Mouse (Mus musculus): Measurements from ENCODE around the gene Sptbn1. TPM values are rescaled to one million over a fixed set of nuclear protein-coding genes. Genes with fewer than 3 reads are reported as not detected.

Sptbn1 gene
- total and polyA plus RNA-seq, 2 experiments from 2014 or later: 121 to 271 TPM

DNA sequence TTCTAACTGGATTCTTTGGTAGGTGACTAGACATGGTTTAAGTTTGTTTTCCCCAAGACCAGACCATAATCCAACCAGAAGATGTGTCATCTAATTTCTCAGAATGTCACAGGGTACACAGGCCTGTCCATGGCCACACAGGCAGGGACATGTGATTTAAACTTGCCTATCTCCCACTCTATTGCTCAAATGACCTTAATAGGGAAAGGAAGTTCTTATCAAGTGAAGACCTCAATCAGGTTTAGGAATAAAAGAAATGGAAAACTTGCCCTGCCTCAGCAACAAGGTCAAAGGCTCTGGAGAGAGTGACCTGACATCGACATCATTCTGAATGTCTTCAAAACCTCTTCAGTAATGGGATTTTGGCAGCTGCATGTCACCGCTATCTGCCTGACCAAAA lies 41.2 kb downstream of the Sptbn1 start:
- Histone ChIP-seq H3K27ac (ENCODE audit: low read depth) (peak overlapping the region; percentile 44), H3K4me1 (ENCODE audit: control insufficient read depth, insufficient read depth) (peaks cover 55% of the 10 kb centered on the region), H3K4me2 (ENCODE audit: low read depth, low read length) (no peak overlapping the region), H3K4me3 (ENCODE audit: low read depth, low read length) (no peak overlapping the region), H3K9me3 (replicated peaks; ENCODE audit: control insufficient read depth, low read length) (no peaks in the 10 kb centered on the region), H3K27me3 (ENCODE audit: control insufficient read depth, insufficient read depth, low read length) (no peaks in the 10 kb centered on the region), H3K9ac (replicated peaks; ENCODE audit: low read depth, low read length) (no peak overlapping the region), H3K36me3 (replicated peaks; ENCODE audit: control insufficient read depth, insufficient read depth, low read length) (no peaks in the 10 kb centered on the region)
- TF ChIP-seq EP300 (IDR thresholded peaks at IDR 0.05; ENCODE audit: low read depth) (no peak), CTCF (IDR thresholded peaks at IDR 0.05; ENCODE audit: low read depth) (no peak)
- ATAC-seq (ENCODE audit: insufficient read depth, low read depth): no peak
- 37% methylated on average over 2 of the region's 2 CpGs for WGBS
- no peak for DNase-seq (ENCODE audit: low spot score)

DNA sequence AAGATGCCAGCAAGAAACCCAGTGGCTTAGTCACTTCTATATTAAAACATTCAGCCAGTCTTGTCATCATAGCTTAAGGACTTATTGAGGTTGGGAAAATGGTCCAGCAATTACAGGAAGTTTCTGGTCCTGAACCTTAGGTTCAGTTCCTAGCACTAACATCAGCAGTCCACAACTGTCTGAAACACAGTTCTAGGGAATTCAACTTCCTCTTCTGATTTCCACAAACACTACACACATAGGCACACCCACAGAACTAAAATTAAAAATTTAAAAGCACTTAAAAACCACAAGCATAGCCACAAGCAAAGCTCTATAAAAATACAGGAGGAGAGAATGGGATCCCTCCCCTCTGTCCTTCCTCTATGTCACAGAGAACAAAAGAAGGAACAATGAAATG lies 43.4 kb downstream of the Sptbn1 start:
- no peak for DNase-seq (ENCODE audit: low spot score)
- Histone ChIP-seq H3K4me2 (ENCODE audit: low read depth, low read length) (no peak overlapping the region), H3K4me3 (ENCODE audit: low read depth, low read length) (no peak overlapping the region), H3K9ac (replicated peaks; ENCODE audit: low read depth, low read length) (no peak overlapping the region), H3K4me1 (ENCODE audit: control insufficient read depth, insufficient read depth) (peaks cover 45% of the 10 kb centered on the region), H3K27ac (ENCODE audit: low read depth) (no peak overlapping the region), H3K36me3 (replicated peaks; ENCODE audit: control insufficient read depth, insufficient read depth, low read length) (peaks cover 7% of the 10 kb centered on the region), H3K27me3 (ENCODE audit: control insufficient read depth, insufficient read depth, low read length) (no peaks in the 10 kb centered on the region), H3K9me3 (replicated peaks; ENCODE audit: control insufficient read depth, low read length) (no peaks in the 10 kb centered on the region)
- no peak for ATAC-seq (ENCODE audit: insufficient read depth, low read depth)
- TF ChIP-seq EP300 (IDR thresholded peaks at IDR 0.05; ENCODE audit: low read depth) (no peak), CTCF (IDR thresholded peaks at IDR 0.05; ENCODE audit: low read depth) (no peak)

DNA sequence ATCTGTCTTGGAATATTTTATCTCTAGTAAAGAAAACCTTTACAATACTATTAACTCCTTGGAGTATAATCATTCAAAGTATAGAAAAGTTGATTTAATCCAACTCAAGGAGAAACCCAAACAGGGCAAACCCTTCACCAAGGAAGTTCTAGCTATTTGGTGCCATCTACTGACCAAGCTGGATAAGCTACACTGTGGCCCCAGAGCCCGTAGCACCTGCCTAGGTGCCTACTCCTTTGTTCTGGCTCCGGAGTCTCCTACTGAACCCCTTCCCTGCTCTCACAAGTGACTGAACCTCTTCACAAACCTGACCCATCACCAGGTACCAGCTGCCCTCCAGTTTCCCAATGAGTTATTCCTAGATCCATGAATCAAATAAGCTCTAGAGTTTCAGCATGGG lies 45.3 kb downstream of the Sptbn1 start:
- Histone ChIP-seq H3K9ac (replicated peaks; ENCODE audit: low read depth, low read length) (no peak overlapping the region), H3K9me3 (replicated peaks; ENCODE audit: control insufficient read depth, low read length) (no peaks in the 10 kb centered on the region), H3K27me3 (ENCODE audit: control insufficient read depth, insufficient read depth, low read length) (no peaks in the 10 kb centered on the region), H3K36me3 (replicated peaks; ENCODE audit: control insufficient read depth, insufficient read depth, low read length) (peaks cover 24% of the 10 kb centered on the region), H3K4me3 (ENCODE audit: low read depth, low read length) (no peak overlapping the region), H3K4me1 (ENCODE audit: control insufficient read depth, insufficient read depth) (peaks cover 43% of the 10 kb centered on the region), H3K4me2 (ENCODE audit: low read depth, low read length) (no peak overlapping the region), H3K27ac (ENCODE audit: low read depth) (no peak overlapping the region)
- ATAC-seq (ENCODE audit: insufficient read depth, low read depth): 0 out of 2 replicates have a peak, but pooled peaks have one; percentile 44
- no peak for DNase-seq (ENCODE audit: low spot score)
- WGBS: 42% methylated on average over 2 of the region's 2 CpGs
- peak; percentile 33 for TF ChIP-seq CTCF (IDR thresholded peaks at IDR 0.05; ENCODE audit: low read depth)
- no peak for TF ChIP-seq EP300 (IDR thresholded peaks at IDR 0.05; ENCODE audit: low read depth)

DNA sequence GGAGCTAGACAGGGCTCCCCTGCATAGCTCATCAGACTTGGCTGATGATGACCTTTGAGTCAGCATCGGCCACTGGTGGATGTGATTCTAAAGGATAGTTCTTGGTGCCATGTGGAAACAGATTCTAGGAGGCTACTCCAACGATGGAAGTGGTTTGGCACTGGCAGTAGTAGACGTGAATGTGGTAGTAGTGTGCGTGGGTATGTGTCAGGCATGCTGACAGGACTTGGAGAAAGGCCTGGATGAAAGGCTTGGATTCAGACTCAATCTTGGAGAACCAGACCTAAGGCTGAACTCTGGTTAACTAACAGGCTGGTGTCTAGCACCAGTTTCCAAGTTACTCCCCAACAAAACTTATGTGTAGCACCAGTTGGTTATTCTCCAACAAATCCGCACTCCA lies 46.9 kb downstream of the Sptbn1 start:
- peak overlapping the region; percentile 20; the same call in 1 of the 2 replicates for H3K27ac ChIP-seq (ENCODE audit: low read depth)
- no peaks in the 10 kb centered on the region for H3K9me3 ChIP-seq (replicated peaks; ENCODE audit: control insufficient read depth, low read length)
- DNase-seq (ENCODE audit: low spot score): no peak
- no peak for ATAC-seq (ENCODE audit: insufficient read depth, low read depth)
- H3K36me3 ChIP-seq (replicated peaks; ENCODE audit: control insufficient read depth, insufficient read depth, low read length): peaks cover 40% of the 10 kb centered on the region
- TF ChIP-seq CTCF (IDR thresholded peaks at IDR 0.05; ENCODE audit: low read depth): no peak
- no peak overlapping the region for H3K9ac ChIP-seq (replicated peaks; ENCODE audit: low read depth, low read length)
- 62% methylated on average over 5 of the region's 5 CpGs for WGBS
- no peak overlapping the region for H3K4me3 ChIP-seq (ENCODE audit: low read depth, low read length)
- no peak overlapping the region for H3K4me2 ChIP-seq (ENCODE audit: low read depth, low read length)
- peaks cover 28% of the 10 kb centered on the region for H3K4me1 ChIP-seq (ENCODE audit: control insufficient read depth, insufficient read depth)
- H3K27me3 ChIP-seq (ENCODE audit: control insufficient read depth, insufficient read depth, low read length): no peaks in the 10 kb centered on the region

DNA sequence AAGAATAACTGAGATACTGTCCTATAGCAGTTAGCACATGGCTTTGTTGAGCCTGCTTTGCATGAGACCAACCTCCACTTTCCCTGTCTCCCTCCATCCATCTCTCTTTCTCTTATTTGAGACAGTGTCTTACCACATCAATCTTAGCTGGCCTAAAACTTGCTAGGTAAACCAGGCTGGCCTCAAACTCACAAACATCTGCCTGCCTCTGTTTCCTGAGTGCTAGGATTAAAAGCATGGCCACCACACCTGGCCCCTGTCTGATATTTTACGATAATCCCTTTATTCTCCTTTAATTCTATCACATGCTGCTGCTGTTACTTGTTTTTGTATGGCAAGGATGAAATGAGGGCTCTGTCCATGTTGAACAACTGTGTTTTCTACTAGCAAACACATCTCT lies 49.6 kb downstream of the Sptbn1 start:
- TF ChIP-seq CTCF (IDR thresholded peaks at IDR 0.05; ENCODE audit: low read depth) (no peak), EP300 (IDR thresholded peaks at IDR 0.05; ENCODE audit: low read depth) (no peak)
- 93% methylated on average over 1 of the region's 1 CpGs for WGBS
- peaks cover 29% of the 10 kb centered on the region; the same call in 1 of the 2 replicates for H3K4me1 ChIP-seq (ENCODE audit: control insufficient read depth, insufficient read depth)
- no peak overlapping the region for H3K4me3 ChIP-seq (ENCODE audit: low read depth, low read length)
- H3K9me3 ChIP-seq (replicated peaks; ENCODE audit: control insufficient read depth, low read length): no peaks in the 10 kb centered on the region
- no peak overlapping the region for H3K27ac ChIP-seq (ENCODE audit: low read depth)
- H3K9ac ChIP-seq (replicated peaks; ENCODE audit: low read depth, low read length): no peak overlapping the region
- ATAC-seq (ENCODE audit: insufficient read depth, low read depth): no peak
- DNase-seq (ENCODE audit: low spot score): no peak
- peaks cover 65% of the 10 kb centered on the region for H3K36me3 ChIP-seq (replicated peaks; ENCODE audit: control insufficient read depth, insufficient read depth, low read length)
- no peak overlapping the region for H3K4me2 ChIP-seq (ENCODE audit: low read depth, low read length)
- H3K27me3 ChIP-seq (ENCODE audit: control insufficient read depth, insufficient read depth, low read length): no peaks in the 10 kb centered on the region

DNA sequence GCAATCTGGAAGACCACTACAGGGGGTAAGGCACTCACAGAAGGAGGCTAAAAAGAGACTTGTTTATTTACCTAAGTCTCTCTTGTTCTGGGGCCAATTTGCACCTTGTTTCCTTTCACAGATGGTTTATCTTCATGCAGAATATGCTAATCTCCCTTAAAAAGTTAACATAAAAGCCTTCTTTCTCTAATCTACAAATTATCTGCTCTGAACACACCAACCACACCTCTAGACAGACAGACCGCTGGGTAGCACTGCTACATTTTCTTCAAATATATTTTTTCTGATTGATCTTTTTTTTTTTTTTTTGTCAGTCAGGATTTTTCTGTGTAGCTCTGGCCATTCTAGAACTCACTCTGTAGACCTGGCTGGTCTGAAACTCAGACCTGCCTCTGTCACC lies 50.5 kb downstream of the Sptbn1 start:
- no peak for DNase-seq (ENCODE audit: low spot score)
- H3K27ac ChIP-seq (ENCODE audit: low read depth): no peak overlapping the region
- ATAC-seq (ENCODE audit: insufficient read depth, low read depth): no peak
- peaks cover 65% of the 10 kb centered on the region for H3K36me3 ChIP-seq (replicated peaks; ENCODE audit: control insufficient read depth, insufficient read depth, low read length)
- 76% methylated on average over 1 of the region's 1 CpGs for WGBS
- peaks cover 33% of the 10 kb centered on the region for H3K4me1 ChIP-seq (ENCODE audit: control insufficient read depth, insufficient read depth)
- H3K9me3 ChIP-seq (replicated peaks; ENCODE audit: control insufficient read depth, low read length): no peaks in the 10 kb centered on the region
- no peaks in the 10 kb centered on the region for H3K27me3 ChIP-seq (ENCODE audit: control insufficient read depth, insufficient read depth, low read length)
- TF ChIP-seq EP300 (IDR thresholded peaks at IDR 0.05; ENCODE audit: low read depth) (no peak), CTCF (IDR thresholded peaks at IDR 0.05; ENCODE audit: low read depth) (no peak)
- H3K4me2 ChIP-seq (ENCODE audit: low read depth, low read length): no peak overlapping the region
- H3K9ac ChIP-seq (replicated peaks; ENCODE audit: low read depth, low read length): no peak overlapping the region
- H3K4me3 ChIP-seq (ENCODE audit: low read depth, low read length): no peak overlapping the region

Data from heart, postnatal 0 days (tissue).